In the genomic region with DNA sequence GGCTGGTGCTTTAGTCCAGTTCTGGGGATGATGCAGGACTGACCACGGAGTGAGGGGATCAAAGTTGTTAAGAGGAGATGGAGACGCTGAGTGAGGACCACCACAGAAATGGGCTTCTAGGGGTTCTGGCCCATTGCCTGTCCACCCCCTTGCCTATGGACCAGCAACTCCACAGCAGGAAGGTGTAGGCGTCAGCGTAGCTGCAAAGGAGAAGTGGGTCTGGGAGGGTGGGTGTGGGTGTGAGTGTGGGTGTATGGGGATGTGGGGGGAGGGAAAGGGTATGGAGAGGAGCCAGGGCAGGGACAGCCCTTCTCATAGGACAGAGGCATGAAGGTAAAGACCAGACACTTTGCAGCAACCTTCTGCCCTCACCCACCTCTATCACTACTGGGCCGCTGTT, we compare ENCODE assay signal across 28 mouse cellular contexts. TPM values are rescaled to one million over a fixed set of nuclear protein-coding genes. Genes with fewer than 3 reads are reported as not detected.
DNase-seq lines count a peak whose midpoint lies in the region; ATAC-seq and TF ChIP-seq lines count a peak whose summit lies in the region.
"Had no signal": no experiment of that assay in that cellular context is flagged by ENCODE, and none has a peak within 500 bp of the region (broad histone marks: within the 10 kb centered on the region; RNA-seq: fewer than 3 reads in every experiment).

No protein-coding gene starts in this region.

- H3K36me3 ChIP-seq in spleen, adult 2 months (ENCODE audit: control insufficient read depth, insufficient read depth, low read length): peaks cover 5% of the 10 kb centered on the region; the same call in 1 of the 2 replicates
- peaks cover 7% of the 10 kb centered on the region; the same call in 1 of the 2 replicates for H3K36me3 ChIP-seq in splenic B cell, adult 2 months (ENCODE audit: control insufficient read depth, insufficient read depth, low read length, poor library complexity, severe bottlenecking)
- H3K36me3 ChIP-seq in lung, postnatal 0 days (ENCODE audit: insufficient read depth, low read length): no peaks in the 10 kb centered on the region
- H3K36me3 ChIP-seq: forebrain, embryonic 10.5 days; heart, embryonic 10.5 days; heart, embryonic 13.5 days had no signal

- no peaks in the 10 kb centered on the region for H3K9me3 ChIP-seq in lung, postnatal 0 days (ENCODE audit: low read length)
- H3K9me3 ChIP-seq: forebrain, embryonic 10.5 days; forebrain, embryonic 13.5 days; heart, embryonic 10.5 days; heart, embryonic 13.5 days had no signal

- ATAC-seq in lung, postnatal 0 days: no peak
- ATAC-seq: forebrain, embryonic 13.5 days; forebrain, embryonic 16.5 days; hindbrain, postnatal 0 days; inflammation-experienced regulatory T-cells, adult 6 months; intestine, embryonic 16.5 days had no signal

- peaks cover 42% of the 10 kb centered on the region; the same call in 1 of the 2 replicates for H3K4me1 ChIP-seq in spleen, adult 2 months (ENCODE audit: control insufficient read depth, insufficient read depth, insufficient read length)
- peaks cover 11% of the 10 kb centered on the region for H3K4me1 ChIP-seq in bone marrow, adult 2 months (ENCODE audit: control insufficient read depth, insufficient read depth, low read length)
- H3K4me1 ChIP-seq in lung, postnatal 0 days (ENCODE audit: insufficient read depth, low read depth, low read length): no peaks in the 10 kb centered on the region

- no peak overlapping the region for H3K9ac ChIP-seq in lung, postnatal 0 days (replicated peaks; ENCODE audit: low read depth)
- H3K9ac ChIP-seq: forebrain, embryonic 13.5 days; heart, embryonic 13.5 days; hindbrain, embryonic 14.5 days had no signal

- peak overlapping the region; percentile 84 for H3K27ac ChIP-seq in spleen, adult 2 months (ENCODE audit: insufficient read depth, low read length)
- peak overlapping the region; percentile 1; the same call in 1 of the 2 replicates for H3K27ac ChIP-seq in bone marrow, adult 2 months (ENCODE audit: control insufficient read depth, insufficient read depth, low read depth, low read length, poor library complexity)
- no peak overlapping the region for H3K27ac ChIP-seq in lung, postnatal 0 days (ENCODE audit: low read length)
- H3K27ac ChIP-seq: forebrain, embryonic 10.5 days; forebrain, embryonic 13.5 days; heart, adult 2 months; heart, embryonic 10.5 days; heart, embryonic 13.5 days; hindbrain, embryonic 14.5 days; hindbrain, postnatal 0 days had no signal

- no peak overlapping the region for H3K4me3 ChIP-seq in spleen, adult 2 months (ENCODE audit: extremely low read depth, insufficient read depth, insufficient read length)
- H3K4me3 ChIP-seq in bone marrow, adult 2 months (replicated peaks; ENCODE audit: control insufficient read depth, low read depth, low read length): no peak overlapping the region
- H3K4me3 ChIP-seq in lung, postnatal 0 days (ENCODE audit: low read depth, low read length): no peak overlapping the region
- H3K4me3 ChIP-seq: forebrain, embryonic 10.5 days; forebrain, embryonic 13.5 days; heart, adult 2 months; heart, embryonic 10.5 days; heart, embryonic 13.5 days had no signal

- WGBS in spleen, adult 2 months: 46% methylated on average over 5 of the region's 5 CpGs
- 44% methylated on average over 5 of the region's 5 CpGs for WGBS in bone marrow, adult 2 months
- 85% methylated on average over 5 of the region's 5 CpGs for whole genome bisulfite sequencing in lung, postnatal 0 days

- H3K4me2 ChIP-seq in lung, postnatal 0 days (replicated peaks; ENCODE audit: low read depth, low read length): no peak overlapping the region
- H3K4me2 ChIP-seq: forebrain, embryonic 13.5 days; heart, embryonic 13.5 days; hindbrain, embryonic 14.5 days had no signal

- TF ChIP-seq CTCF in spleen, adult 2 months (IDR thresholded peaks at IDR 0.05; ENCODE audit: extremely low read depth, insufficient read depth, insufficient read length, insufficient replicate concordance): no peak
- no peak for TF ChIP-seq CTCF in bone marrow, adult 2 months (IDR thresholded peaks at IDR 0.05; ENCODE audit: control insufficient read depth, insufficient read depth, low read length)
- no peak for TF ChIP-seq CTCF in lung, postnatal 0 days (IDR thresholded peaks at IDR 0.05)

- no peak for TF ChIP-seq POLR2A in spleen, adult 2 months (IDR thresholded peaks at IDR 0.05; ENCODE audit: low read depth, low read length)
- no peak for TF ChIP-seq POLR2A in bone marrow, adult 2 months (IDR thresholded peaks at IDR 0.05; ENCODE audit: borderline replicate concordance, control insufficient read depth, low read depth, low read length)

- DNase-seq in cerebellum, adult 11-12 months: peak; percentile 22
- no peak for DNase-seq in cerebellum, postnatal 36 days
- DNase-seq in spleen, adult 2 months (ENCODE audit: low read depth in 1 of 2, low spot score in 2 of 2): no peak
- DNase-seq in spleen, adult 12 weeks (ENCODE audit: low spot score): no peak
- DNase-seq in splenic B cell, adult 2 months (ENCODE audit: low read depth, low spot score): peak; percentile 63
- no peak for DNase-seq in layer of hippocampus, postnatal 14 days (ENCODE audit: low spot score in 2 of 2)
- no peak for DNase-seq in lung, postnatal 0 days (ENCODE audit: low spot score)
- DNase-seq: adrenal gland, adult 2 months; adrenal gland, postnatal 14 days; cerebellum, adult 9-10 months; cerebellum, postnatal 25 days; gastrocnemius, postnatal 14 days; heart, adult 2 months; heart, postnatal 14 days; heart, postnatal 4 days had no signal

- no peaks in the 10 kb centered on the region for H3K27me3 ChIP-seq in spleen, adult 2 months (ENCODE audit: control insufficient read depth, insufficient read depth, low read length)
- H3K27me3 ChIP-seq in splenic B cell, adult 2 months (ENCODE audit: control insufficient read depth, insufficient read depth, low read length, poor library complexity, severe bottlenecking): no peaks in the 10 kb centered on the region
- H3K27me3 ChIP-seq in lung, postnatal 0 days (replicated peaks; ENCODE audit: insufficient read depth, low read length): 0 out of 2 replicates have a peak, but pooled peaks cover 10% of the 10 kb centered on the region

- no peak for TF ChIP-seq EP300 in lung, postnatal 0 days (IDR thresholded peaks at IDR 0.05)

RNA-seq across cellular contexts. Expression of a gene that starts 1.6 kb away (rescaled TPM):
- 120 and 179 TPM in 2 replicates for polyA plus RNA-seq in spleen, adult 2 months (2012; rRNA removed)
- polyA plus RNA-seq in bone marrow, adult 2 months (2011; ENCODE audit: insufficient read depth, insufficient read length, low replicate concordance, missing spikeins): 12.1 and 24.9 TPM in 2 replicates
- under 1 TPM; 0.36 to 0.41 TPM for total RNA-seq in layer of hippocampus, postnatal 14 days (2021)
- polyA plus RNA-seq in lung, postnatal 0 days (2015; fragmentation: Nextera tagmentation; extraction: Ambion mirVana): 0.07 and 0.49 TPM in 2 replicates
- total RNA-seq: adrenal gland, adult 2 months; gastrocnemius, adult 18-20 months; gastrocnemius, postnatal 14 days had no signal
- polyA plus RNA-seq: forebrain, embryonic 10.5 days had no signal

RNA-seq across cellular contexts. Expression of a gene that starts 13.2 kb away (rescaled TPM):
- polyA plus RNA-seq in spleen, adult 2 months (2012; rRNA removed): 5.4 and 14.7 TPM in 2 replicates
- polyA plus RNA-seq in bone marrow, adult 2 months (2011; ENCODE audit: insufficient read depth, insufficient read length, low replicate concordance, missing spikeins): 0.77 and 1.9 TPM in 2 replicates
- total RNA-seq in layer of hippocampus, postnatal 14 days (2021): 1 to 10 TPM; 2.5 to 3.1 TPM
- 0.29 and 0.55 TPM in 2 replicates for polyA plus RNA-seq in lung, postnatal 0 days (2015; fragmentation: Nextera tagmentation; extraction: Ambion mirVana)
- total RNA-seq: gastrocnemius, adult 18-20 months had no signal
- polyA plus RNA-seq: inflammation-experienced regulatory T-cells, adult 6 months had no signal

RNA-seq across cellular contexts. Expression of a gene that starts 18.8 kb away (rescaled TPM):
- polyA plus RNA-seq in spleen, adult 2 months (2012; rRNA removed): 10.2 and 16.8 TPM in 2 replicates
- 19.5 and 21.2 TPM in 2 replicates for polyA plus RNA-seq in bone marrow, adult 2 months (2011; ENCODE audit: insufficient read depth, insufficient read length, low replicate concordance, missing spikeins)
- total RNA-seq in layer of hippocampus, postnatal 14 days (2021): 1 to 10 TPM; 5.1 to 5.3 TPM
- polyA plus RNA-seq in lung, postnatal 0 days (2015; fragmentation: Nextera tagmentation; extraction: Ambion mirVana): 3.9 and 4.3 TPM in 2 replicates
- total RNA-seq: gastrocnemius, adult 18-20 months had no signal

RNA-seq across cellular contexts. Expression of a gene that starts 26.4 kb away (rescaled TPM):
- 0.05 and 0.08 TPM in 2 replicates for polyA plus RNA-seq in spleen, adult 2 months (2012; rRNA removed)
- polyA plus RNA-seq in bone marrow, adult 2 months (2011; ENCODE audit: insufficient read depth, insufficient read length, low replicate concordance, missing spikeins): not detected in 2 replicates
- 10 to 100 TPM; 89.4 to 94.8 TPM for total RNA-seq in layer of hippocampus, postnatal 14 days (2021)
- polyA plus RNA-seq in lung, postnatal 0 days (2015; fragmentation: Nextera tagmentation; extraction: Ambion mirVana): not detected in 2 replicates
- total RNA-seq: gastrocnemius, adult 18-20 months; gastrocnemius, postnatal 14 days; heart, adult 2 months; heart, postnatal 14 days; heart, postnatal 4 days had no signal
- polyA plus RNA-seq: forebrain, embryonic 10.5 days; gonadal fat pad, adult 2 months; heart, embryonic 10.5 days; heart, embryonic 13.5 days; heart, embryonic 16.5 days; inflammation-experienced regulatory T-cells, adult 6 months; intestine, embryonic 16.5 days had no signal

RNA-seq across cellular contexts. Expression of a gene that starts 48.9 kb away (rescaled TPM):
- 1.6 and 1.8 TPM in 2 replicates for polyA plus RNA-seq in spleen, adult 2 months (2012; rRNA removed)
- polyA plus RNA-seq in bone marrow, adult 2 months (2011; ENCODE audit: insufficient read depth, insufficient read length, low replicate concordance, missing spikeins): 2.0 TPM in 1 of 2 replicates, not detected in the other
- total RNA-seq in layer of hippocampus, postnatal 14 days (2021): 100 to 1,000 TPM; 583 to 613 TPM
- 0.11 and 0.26 TPM in 2 replicates for polyA plus RNA-seq in lung, postnatal 0 days (2015; fragmentation: Nextera tagmentation; extraction: Ambion mirVana)
- polyA plus RNA-seq: inflammation-experienced regulatory T-cells, adult 6 months had no signal

Comparison
In these comparisons a context has a peak if more than half of its experiments do, and no peak if none do; other contexts are left out.
1. DNase-seq: peak in cerebellum, adult 11-12 months (single experiment) and splenic B cell, adult 2 months (single experiment); none in cerebellum, postnatal 36 days (0 of 2), spleen, adult 2 months (0 of 2), spleen, adult 12 weeks (single experiment), layer of hippocampus, postnatal 14 days (0 of 2) and lung, postnatal 0 days (single experiment).